Mouse (Mus musculus) left cerebral cortex, postnatal 25 days (tissue): ENCODE results near the gene Gm17689. TPM values are rescaled to one million over a fixed set of nuclear protein-coding genes. Genes with fewer than 3 reads are reported as not detected.

Source experiments
- DNase-seq, 2 experiments: peaks; one replicate each; pipeline ENCODE4 v3.0.0; 2022; ENCODE audit warnings: low spot score in 2 of 2, mixed read lengths in 1 of 2
- intact Hi-C: fragments of 180-260 bp; cut with DNase I; formaldehyde crosslinking; loops from one replicate; pipeline ENCODE4 v1.15.1; 2025
- total RNA-seq, 2 experiments: library from RNA; stranded (reverse); gene quantifications; 2 replicates each; pipeline ENCODE4 v1.2.3; 2021

Gene Gm17689
- not detected for total RNA-seq

GRCm38 (mm10) chr9:36582535-36582934 lies at the start of gene Gm17689:
Gene Gm17689, minus strand, starts transcription at chr9:36582635.
- intact Hi-C loops, result no loop called here
- DNase-seq, result no peak

GRCm38 (mm10) chr9:36541863-36542262 lies 40.6 kb downstream of the Gm17689 start, which contains the start of gene Gm5615:
Gene Gm5615, minus strand, starts transcription at chr9:36541963.
- no peak for DNase-seq
- intact Hi-C loops, result no loop called here

Other genes with a start within 250 kb of the Gm17689 start
- not detected for gene Gm7257, start 150.8 kb downstream of the Gm17689 start, total RNA-seq
- gene Gm9513, start 107.0 kb downstream of the Gm17689 start, total RNA-seq, result not detected
- not detected for gene Gm5615, start 40.7 kb downstream of the Gm17689 start, total RNA-seq
- gene A630095E13Rik, start 60.7 kb upstream of the Gm17689 start, total RNA-seq, result not detected
- not detected for gene Acrv1, start 110.6 kb upstream of the Gm17689 start, total RNA-seq
- 1 to 10 TPM; 2.1 to 2.4 TPM for gene Chek1, start 144.4 kb upstream of the Gm17689 start, total RNA-seq
- 10 to 100 TPM; 73.8 to 75.8 TPM for gene Stt3a, start 185.0 kb upstream of the Gm17689 start, total RNA-seq
- gene Ei24, start 214.8 kb upstream of the Gm17689 start, total RNA-seq, result 100 to 1,000 TPM; 108 to 118 TPM
- gene Fez1, start 239.2 kb upstream of the Gm17689 start, total RNA-seq, result 100 to 1,000 TPM; 286 to 301 TPM